Mouse (Mus musculus) C2C12 (cell line): ENCODE data around the gene Dolk.

Experiments
- CEBPB ChIP-seq: IDR thresholded peaks from one replicate; pipeline ENCODE4 v1.6.1; 2011; ENCODE audit warnings: low read depth, mild to moderate bottlenecking, control low read depth, moderate library complexity
- CTCF ChIP-seq: IDR thresholded peaks from one replicate; pipeline ENCODE4 v1.5.1; 2011; ENCODE audit not compliant: control insufficient read depth, insufficient read depth, insufficient read length
- MYOD1 ChIP-seq: IDR thresholded peaks from one replicate; pipeline ENCODE4 v1.6.1; 2011; ENCODE audit warnings: low read depth; ENCODE audit not compliant: control insufficient read depth, insufficient read length
- MYOG ChIP-seq: IDR thresholded peaks from one replicate; pipeline ENCODE4 v1.6.1; 2011; ENCODE audit not compliant: control insufficient read depth, insufficient read length; ENCODE audit errors: extremely low read depth
- USF1 ChIP-seq: IDR thresholded peaks from one replicate; pipeline ENCODE4 v1.6.1; 2011; ENCODE audit warnings: low read depth, mild to moderate bottlenecking, control low read depth, moderate library complexity

- no peak for TF ChIP-seq USF1
- TF ChIP-seq MYOD1 = no peak
- TF ChIP-seq CTCF = no peak
- TF ChIP-seq CEBPB = no peak
- no peak for TF ChIP-seq MYOG
Measured at GRCm38 (mm10) chr2:30250166-30251128, 35.7 kb downstream of the Dolk start.
